Mouse (Mus musculus): ENCODE data around the gene Gsk3b.
A peak's percentile ranks its signal among the peaks of the same experiment; 100 is the strongest.

Gsk3b gene

GRCm38 (mm10) chr16:38283300-38283699 is 194.5 kb downstream of the Gsk3b start:
- DNase-seq (ENCODE audit: low spot score) = no peak

- no peak for DNase-seq (ENCODE audit: low spot score)
Observed at GRCm38 (mm10) chr16:38285801-38286200, 197.0 kb downstream of the Gsk3b start.

- DNase-seq (ENCODE audit: low spot score) = no peak
Observed at GRCm38 (mm10) chr16:38286541-38286940, 197.7 kb downstream of the Gsk3b start.

- DNase-seq (ENCODE audit: low spot score) = no peak
Observed at GRCm38 (mm10) chr16:38287357-38287756, 198.6 kb downstream of the Gsk3b start.

GRCm38 (mm10) chr16:38287762-38288161 is 199.0 kb downstream of the Gsk3b start:
- DNase-seq (ENCODE audit: low spot score) = no peak

GRCm38 (mm10) chr16:38288851-38289250 is 200.1 kb downstream of the Gsk3b start:
- no peak for DNase-seq (ENCODE audit: low spot score)

GRCm38 (mm10) chr16:38290151-38290550 is 201.3 kb downstream of the Gsk3b start:
- DNase-seq (ENCODE audit: low spot score) = no peak

GRCm38 (mm10) chr16:38294685-38295348 is 206.0 kb downstream of the Gsk3b start, which contains the start of gene Nr1i2:
TSS of gene Nr1i2 (minus strand) at chr16:38294824.
- DNase-seq (ENCODE audit: low spot score) = no peak

GRCm38 (mm10) chr16:38295349-38295930 is 206.6 kb downstream of the Gsk3b start:
- peak; percentile 22 for DNase-seq (ENCODE audit: low spot score)

Measured in urinary bladder, postnatal 14 days (tissue).